In the genomic region with DNA sequence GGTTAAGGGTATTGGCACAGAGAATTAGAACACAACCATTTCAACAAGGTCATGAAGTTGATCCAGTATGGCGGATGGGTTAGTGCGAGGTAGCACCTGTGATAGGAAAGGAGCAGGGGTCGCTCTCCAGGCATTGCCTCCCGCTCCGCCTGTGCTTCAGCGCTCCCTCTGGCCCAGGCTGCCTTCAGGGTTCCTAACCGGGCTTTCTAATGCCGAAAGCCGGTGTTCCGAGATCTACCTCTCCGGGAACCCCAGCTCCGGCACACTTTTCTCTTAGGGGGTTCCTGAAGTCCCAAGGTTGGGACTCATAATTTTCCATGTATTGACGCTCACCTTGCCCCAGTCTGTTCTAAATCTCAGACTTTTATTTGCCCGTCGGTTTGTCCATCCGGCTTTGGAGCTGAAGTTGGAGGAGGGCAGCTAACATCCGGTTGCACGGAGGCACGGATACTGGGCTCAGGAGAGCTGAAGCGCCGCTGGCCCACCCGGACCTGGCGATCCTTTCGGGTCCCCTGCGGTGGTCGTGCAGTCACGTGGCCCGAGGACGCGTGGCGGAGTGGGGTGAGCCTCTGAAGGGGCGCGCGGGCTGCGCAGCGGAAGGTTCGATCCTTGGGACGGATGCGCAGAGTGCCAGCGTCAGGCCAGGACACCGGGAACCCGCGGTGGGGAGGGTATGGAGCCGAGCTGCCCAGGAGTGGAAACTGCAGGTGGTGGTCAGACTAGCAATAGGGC, we compare ENCODE assay signal across 9 mouse cellular contexts. TPM values are rescaled to one million over a fixed set of nuclear protein-coding genes. Genes with fewer than 3 reads are reported as not detected.
A peak's percentile ranks its signal among the peaks of the same experiment; 100 is the strongest.
DNase-seq lines count a peak whose midpoint lies in the region; ATAC-seq lines count a peak whose summit lies in the region.
"Had no signal": no experiment of that assay in that cellular context is flagged by ENCODE, and none has a peak within 500 bp of the region (broad histone marks: within the 10 kb centered on the region; RNA-seq: fewer than 3 reads in every experiment).

A gene (plus strand): TSS at position 427 of the 732 bp plus-strand sequence.

- no peaks in the 10 kb centered on the region for H3K9me3 ChIP-seq in embryonic facial prominence, embryonic 11.5 days (replicated peaks; ENCODE audit: control insufficient read depth, low read length)
- no peaks in the 10 kb centered on the region for H3K9me3 ChIP-seq in limb, embryonic 11.5 days (ENCODE audit: control insufficient read depth, low read length)
- H3K9me3 ChIP-seq in midbrain, embryonic 10.5 days (replicated peaks) = no peaks in the 10 kb centered on the region
- H3K9me3 ChIP-seq in stomach, embryonic 14.5 days (ENCODE audit: control insufficient read depth, low read depth, low read length) = no peaks in the 10 kb centered on the region

- no peaks in the 10 kb centered on the region for H3K27me3 ChIP-seq in embryonic facial prominence, embryonic 11.5 days (ENCODE audit: control insufficient read depth, insufficient read depth, low read length)
- H3K27me3 ChIP-seq in limb, embryonic 11.5 days (ENCODE audit: control insufficient read depth, insufficient read depth, low read length) = no peaks in the 10 kb centered on the region
- no peaks in the 10 kb centered on the region for H3K27me3 ChIP-seq in midbrain, embryonic 10.5 days (ENCODE audit: low read depth, poor library complexity, severe bottlenecking)
- no peaks in the 10 kb centered on the region for H3K27me3 ChIP-seq in stomach, embryonic 14.5 days (ENCODE audit: control insufficient read depth, insufficient read depth, low read length)

- H3K4me2 ChIP-seq in embryonic facial prominence, embryonic 11.5 days (ENCODE audit: low read depth, low read length) = peak within 1 kb of the TSS; percentile 43
- peak within 1 kb of the TSS; percentile 80 for H3K4me2 ChIP-seq in limb, embryonic 11.5 days (ENCODE audit: low read depth, severe bottlenecking)
- H3K4me2 ChIP-seq in stomach, embryonic 14.5 days (replicated peaks; ENCODE audit: low read depth, low read length) = peak within 1 kb of the TSS; percentile 50

- under 1% methylated on average over 44 of the region's 44 CpGs for WGBS in embryonic facial prominence, embryonic 11.5 days
- under 1% methylated on average over 44 of the region's 44 CpGs for WGBS in limb, embryonic 11.5 days
- WGBS in midbrain, embryonic 10.5 days = under 1% methylated on average over 44 of the region's 44 CpGs
- under 1% methylated on average over 44 of the region's 44 CpGs for WGBS in stomach, embryonic 14.5 days

- peak within 1 kb of the TSS; percentile 32 for H3K4me3 ChIP-seq in embryonic facial prominence, embryonic 11.5 days (ENCODE audit: low read depth, low read length)
- H3K4me3 ChIP-seq in limb, embryonic 11.5 days (ENCODE audit: low read depth, low read length) = peak within 1 kb of the TSS; percentile 63
- peak within 1 kb of the TSS; percentile 65 for H3K4me3 ChIP-seq in midbrain, embryonic 10.5 days
- peak within 1 kb of the TSS; percentile 52 for H3K4me3 ChIP-seq in stomach, embryonic 14.5 days (ENCODE audit: low read depth, low read length)

- H3K27ac ChIP-seq in embryonic facial prominence, embryonic 11.5 days (replicated peaks; ENCODE audit: low read depth, low read length) = no peak within 1 kb of the TSS
- no peak within 1 kb of the TSS for H3K27ac ChIP-seq in limb, embryonic 11.5 days (replicated peaks; ENCODE audit: low read depth, low read length)
- H3K27ac ChIP-seq in midbrain, embryonic 10.5 days (replicated peaks) = peak within 1 kb of the TSS; percentile 82
- peak within 1 kb of the TSS; percentile 80 for H3K27ac ChIP-seq in stomach, embryonic 14.5 days (ENCODE audit: low read length)

- H3K9ac ChIP-seq in embryonic facial prominence, embryonic 11.5 days (replicated peaks; ENCODE audit: low read length) = peak within 1 kb of the TSS; percentile 29
- peak within 1 kb of the TSS; percentile 68 for H3K9ac ChIP-seq in limb, embryonic 11.5 days (ENCODE audit: low read length)
- peak within 1 kb of the TSS; percentile 44 for H3K9ac ChIP-seq in stomach, embryonic 14.5 days (replicated peaks; ENCODE audit: low read depth, low read length)

- peak; percentile 24 for DNase-seq in gastrocnemius, postnatal 10 days
- no peak for DNase-seq in gastrocnemius, postnatal 36 days
- peak; percentile 61 for DNase-seq in embryonic facial prominence, embryonic 11.5 days (ENCODE audit: low spot score)
- DNase-seq in limb, embryonic 11.5 days (ENCODE audit: low spot score) = peak; percentile 73
- DNase-seq in midbrain, embryonic 10.5 days (ENCODE audit: low spot score) = peak; percentile 63
- DNase-seq in layer of hippocampus, adult 11-12 months (ENCODE audit: low spot score) = no peak

- peak; percentile 85 for ATAC-seq in embryonic facial prominence, embryonic 11.5 days (replicated peaks; ENCODE audit: insufficient number of reproducible peaks, low FRiP score, low TSS enrichment, low read depth)
- peak; percentile 46 to 61 for ATAC-seq in hematopoietic stem cell, adult 5-6 weeks (replicated peaks in 1 of 2; ENCODE audit: insufficient read depth in 1 of 2, low FRiP score in 2 of 2, low TSS enrichment in 1 of 2, low read depth in 1 of 2, poor library complexity in 2 of 2, severe bottlenecking in 2 of 2)
- peak; percentile 63 for ATAC-seq in limb, embryonic 11.5 days (ENCODE audit: insufficient number of reproducible peaks, low FRiP score, low TSS enrichment, low read depth)
- ATAC-seq in stomach, embryonic 14.5 days (ENCODE audit: insufficient number of reproducible peaks, insufficient read depth, low FRiP score, low read depth) = peak; percentile 66

- no peaks in the 10 kb centered on the region for H3K4me1 ChIP-seq in embryonic facial prominence, embryonic 11.5 days (ENCODE audit: control insufficient read depth, insufficient read depth, low read length)
- no peaks in the 10 kb centered on the region for H3K4me1 ChIP-seq in limb, embryonic 11.5 days (ENCODE audit: control insufficient read depth, insufficient read depth, low read length)
- peaks cover 4% of the 10 kb centered on the region; the same call in 1 of the 2 replicates for H3K4me1 ChIP-seq in midbrain, embryonic 10.5 days
- no peaks in the 10 kb centered on the region for H3K4me1 ChIP-seq in stomach, embryonic 14.5 days (ENCODE audit: control insufficient read depth, insufficient read depth, low read length)

- no peaks in the 10 kb centered on the region for H3K36me3 ChIP-seq in embryonic facial prominence, embryonic 11.5 days (replicated peaks; ENCODE audit: control insufficient read depth, insufficient read depth, low read depth, low read length)
- H3K36me3 ChIP-seq in limb, embryonic 11.5 days (ENCODE audit: control insufficient read depth, insufficient read depth, low read length) = no peaks in the 10 kb centered on the region
- peaks cover 23% of the 10 kb centered on the region for H3K36me3 ChIP-seq in midbrain, embryonic 10.5 days
- no peaks in the 10 kb centered on the region; the same call in 1 of the 2 replicates for H3K36me3 ChIP-seq in stomach, embryonic 14.5 days (ENCODE audit: control insufficient read depth, insufficient read depth, low read length)

- intact Hi-C loops in gastrocnemius, postnatal 36 days (cut with DNase I) = no loop called here

RNA-seq across cellular contexts. Expression of the gene that starts here (rescaled TPM):
- 1 to 10 TPM in 1 of 2 experiments, under 1 TPM in 1; 0.94 to 1.4 TPM for total RNA-seq in gastrocnemius, postnatal 10 days (2021)
- under 1 TPM; 0.22 to 0.33 TPM for total RNA-seq in gastrocnemius, postnatal 36 days (2021)
- 4.0 and 4.1 TPM in 2 replicates for polyA plus RNA-seq in embryonic facial prominence, embryonic 11.5 days (2014; fragmentation: Nextera tagmentation; extraction: Ambion mirVana)
- 23.6 and 26.9 TPM in 2 replicates for total RNA-seq in hematopoietic stem cell, adult 5-6 weeks (2017)
- polyA plus RNA-seq in limb, embryonic 11.5 days (2014; fragmentation: Nextera tagmentation; extraction: Ambion mirVana) = 4.6 and 5.2 TPM in 2 replicates
- 2.7 TPM in 2 replicates for polyA plus RNA-seq in midbrain, embryonic 10.5 days (2016; fragmentation: Nextera tagmentation; extraction: Ambion mirVana)
- 7.6 and 11.0 TPM in 2 replicates for polyA plus RNA-seq in stomach, embryonic 14.5 days (2014; fragmentation: Nextera tagmentation; extraction: Ambion mirVana)
- total RNA-seq: MEL had no signal

Comparison
In these comparisons a context has a peak if more than half of its experiments do, and no peak if none do; other contexts are left out.
1. RNA of the gene that starts here (total RNA-seq): 23.6 to 26.9 TPM in hematopoietic stem cell, adult 5-6 weeks; 0.94 to 1.4 TPM in gastrocnemius, postnatal 10 days and 0.22 to 0.33 TPM in gastrocnemius, postnatal 36 days; every median in the first group is over 10 times any median in the second.
2. DNase-seq: peak in gastrocnemius, postnatal 10 days (single experiment), embryonic facial prominence, embryonic 11.5 days (single experiment), limb, embryonic 11.5 days (single experiment) and midbrain, embryonic 10.5 days (single experiment); none in gastrocnemius, postnatal 36 days (0 of 2) and layer of hippocampus, adult 11-12 months (single experiment).
3. H3K27ac ChIP-seq: peak in midbrain, embryonic 10.5 days (single experiment) and stomach, embryonic 14.5 days (single experiment); none in embryonic facial prominence, embryonic 11.5 days (single experiment) and limb, embryonic 11.5 days (single experiment).
4. Peak in every context shown above with its lines, with median percentiles within 50 percentile points of each other: ATAC-seq, H3K4me2 ChIP-seq, H3K4me3 ChIP-seq and H3K9ac ChIP-seq.